ENCODE assay signal across 8 mouse cellular contexts in genomic region chr11:118909814-118910201, GRCm38 (mm10). TPM values are rescaled to one million over a fixed set of nuclear protein-coding genes. Genes with fewer than 3 reads are reported as not detected.
DNase-seq lines count a peak whose midpoint lies in the region; ATAC-seq and TF ChIP-seq lines count a peak whose summit lies in the region.

No protein-coding gene starts in this region.

- intact Hi-C loops in heart, postnatal 14 days (cut with DNase I) = loop anchor here (2.0 kb wide), 1 partner anchor 65 kb away; no protein-coding TSS in a partner anchor

- H3K27me3 ChIP-seq in heart, postnatal 0 days (ENCODE audit: control insufficient read depth, insufficient read depth, low read length) = peaks cover 61% of the 10 kb centered on the region
- peaks cover 55% of the 10 kb centered on the region for H3K27me3 ChIP-seq in hindbrain, embryonic 12.5 days

- TF ChIP-seq CTCF in heart, postnatal 0 days (IDR thresholded peaks at IDR 0.05; ENCODE audit: low read depth) = no peak

- no peaks in the 10 kb centered on the region for H3K36me3 ChIP-seq in heart, postnatal 0 days (replicated peaks; ENCODE audit: control insufficient read depth, insufficient read depth, low read length)
- H3K36me3 ChIP-seq in hindbrain, embryonic 12.5 days = no peaks in the 10 kb centered on the region

- 5% methylated on average over 11 of the region's 13 CpGs for WGBS in heart, postnatal 0 days
- 1% methylated on average over 13 of the region's 13 CpGs for WGBS in hindbrain, embryonic 12.5 days

- peak overlapping the region; percentile 58 for H3K4me2 ChIP-seq in heart, postnatal 0 days (ENCODE audit: low read depth, low read length)
- H3K4me2 ChIP-seq in hindbrain, embryonic 12.5 days (replicated peaks) = peak overlapping the region; percentile 96

- no peak for DNase-seq in heart, postnatal 0 days (ENCODE audit: low spot score)
- no peak for DNase-seq in heart, postnatal 14 days
- DNase-seq in cerebellum, adult 9-11 months = peak; percentile 84
- peak; percentile 69 for DNase-seq in neural tube, embryonic 10.5 days (ENCODE audit: extremely low spot score, low spot score)
- no peak for DNase-seq in spleen, adult 18-20 months
- DNase-seq in spleen, adult 12 weeks (ENCODE audit: low spot score) = no peak
- no peak for DNase-seq in MN1 (ENCODE audit: low spot score)

- no peaks in the 10 kb centered on the region for H3K9me3 ChIP-seq in heart, postnatal 0 days (replicated peaks; ENCODE audit: control insufficient read depth, low read length)
- no peaks in the 10 kb centered on the region for H3K9me3 ChIP-seq in hindbrain, embryonic 12.5 days (replicated peaks)

- no peak overlapping the region for H3K9ac ChIP-seq in heart, postnatal 0 days (replicated peaks; ENCODE audit: low read depth, low read length)
- peak overlapping the region; percentile 96 for H3K9ac ChIP-seq in hindbrain, embryonic 12.5 days

- no peak for ATAC-seq in heart, postnatal 0 days (ENCODE audit: insufficient read depth, low read depth)
- ATAC-seq in hindbrain, embryonic 12.5 days (ENCODE audit: low FRiP score) = peak; percentile 45

- TF ChIP-seq EP300 in heart, postnatal 0 days (IDR thresholded peaks at IDR 0.05; ENCODE audit: low read depth) = no peak

- peak overlapping the region; percentile 43 for H3K4me3 ChIP-seq in heart, postnatal 0 days (ENCODE audit: low read depth, low read length)
- peak overlapping the region; percentile 78 for H3K4me3 ChIP-seq in hindbrain, embryonic 12.5 days

- H3K27ac ChIP-seq in heart, postnatal 0 days (ENCODE audit: low read depth) = no peak overlapping the region
- H3K27ac ChIP-seq in hindbrain, embryonic 12.5 days = peak overlapping the region; percentile 98

- no peaks in the 10 kb centered on the region; the same call in 1 of the 2 replicates for H3K4me1 ChIP-seq in heart, postnatal 0 days (ENCODE audit: control insufficient read depth, insufficient read depth)
- peaks cover 56% of the 10 kb centered on the region for H3K4me1 ChIP-seq in hindbrain, embryonic 12.5 days

RNA-seq across cellular contexts. Expression of gene Rbfox3, which starts 1.6 kb away (rescaled TPM):
- total RNA-seq in heart, postnatal 0 days (2014; rRNA removed; ENCODE audit: low replicate concordance) = 1.2 TPM in 1 of 2 replicates, not detected in the other
- 0.08 TPM in 2 replicates for polyA plus RNA-seq in heart, postnatal 0 days (2015; fragmentation: Nextera tagmentation; extraction: Ambion mirVana)
- total RNA-seq in heart, postnatal 14 days (2021) = under 1 TPM; 0.12 to 0.29 TPM
- 26.5 and 33.6 TPM in 2 replicates for polyA plus RNA-seq in hindbrain, embryonic 12.5 days (2016; fragmentation: Nextera tagmentation; extraction: Ambion mirVana)

Comparison
In these comparisons a context has a peak if more than half of its experiments do, and no peak if none do; other contexts are left out.
1. DNase-seq: peak in cerebellum, adult 9-11 months (single experiment) and neural tube, embryonic 10.5 days (single experiment); none in heart, postnatal 0 days (single experiment), heart, postnatal 14 days (0 of 2), spleen, adult 18-20 months (0 of 2), spleen, adult 12 weeks (single experiment) and MN1 (single experiment).